Mouse (Mus musculus) frontal cortex, postnatal 14 days (tissue): ENCODE data around the gene Blvrb.

Experiments used
- DNase-seq, 2 experiments: peaks; one replicate each; pipeline ENCODE4 v3.0.0; 2022; ENCODE audit warnings: low spot score in 2 of 2

Gene Blvrb

GRCm38 (mm10) chr7:27514961-27515360 is 67.2 kb downstream of the Blvrb start:
- no peak for DNase-seq
